Mouse (Mus musculus) testis, postnatal 10 days (tissue): ENCODE data around the gene Card11.

Experiments
- DNase-seq: peaks from one replicate; pipeline ENCODE4 v3.0.0; 2021; ENCODE audit warnings: low spot score

Gene Card11

GRCm38 (mm10) chr5:140918519-140918918 lies 81.9 kb downstream of the Card11 start:
- no peak for DNase-seq

GRCm38 (mm10) chr5:140917807-140918206 lies 82.6 kb downstream of the Card11 start:
- no peak for DNase-seq

DNA sequence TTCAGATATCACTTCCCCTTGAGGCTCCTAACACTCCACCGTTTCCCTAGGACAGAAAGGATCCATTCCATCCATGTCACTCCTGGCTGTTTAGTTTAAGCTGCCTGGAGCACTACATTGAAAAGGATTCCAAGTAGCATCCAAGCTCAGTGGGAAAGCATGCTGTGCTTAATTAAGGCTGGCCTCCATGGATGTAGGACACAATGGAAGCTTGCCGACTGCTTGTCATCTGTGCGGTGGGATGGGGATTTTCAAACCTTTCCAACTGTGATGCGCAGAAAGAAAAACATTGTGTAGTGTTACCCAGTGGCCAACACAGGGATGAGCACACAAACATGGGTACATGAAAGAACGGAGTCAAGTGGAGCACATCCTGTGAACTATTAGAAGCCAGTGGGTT lies 89.5 kb downstream of the Card11 start:
- DNase-seq: no peak

DNA sequence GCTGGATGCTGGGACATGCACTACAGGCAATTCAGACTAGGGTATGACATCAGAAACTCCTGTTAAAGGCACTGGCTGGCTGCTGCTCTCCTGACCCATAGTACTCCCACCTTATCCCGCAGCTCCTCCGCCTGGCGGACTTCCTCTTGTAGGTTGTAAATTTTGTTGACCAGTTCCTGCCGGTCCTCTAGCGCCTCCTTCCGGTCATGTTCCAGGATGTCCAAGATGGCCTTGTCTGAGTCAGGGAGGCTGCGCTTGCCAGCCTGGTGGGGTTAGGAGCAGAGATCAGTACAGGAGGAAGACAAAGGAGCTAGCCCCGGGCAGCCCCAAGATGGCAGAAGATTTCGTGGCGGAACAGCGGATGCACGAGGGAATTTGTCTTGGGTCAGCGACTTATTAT lies 99.5 kb downstream of the Card11 start:
- DNase-seq: peak; percentile 74

DNA sequence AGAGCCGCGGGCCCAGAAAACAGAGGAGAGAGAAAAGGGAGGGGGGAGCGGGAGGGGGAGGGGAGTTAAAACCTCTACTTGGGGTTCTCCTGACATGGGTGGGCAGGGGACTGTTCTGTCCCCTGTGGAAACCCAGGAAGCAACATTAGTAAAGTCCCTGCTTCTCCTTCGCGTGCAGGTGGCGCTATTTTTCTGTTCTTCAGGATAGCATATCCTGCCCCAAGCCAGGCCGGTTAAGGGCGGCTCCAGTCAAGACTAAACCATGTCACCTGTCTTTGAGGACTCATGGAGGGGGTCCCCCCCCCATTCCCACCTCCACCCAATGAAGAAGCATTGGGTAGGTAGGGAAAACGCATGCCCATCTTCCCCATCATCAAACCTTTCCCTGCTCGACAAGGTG lies 109.3 kb downstream of the Card11 start:
- DNase-seq: peak; percentile 51

GRCm38 (mm10) chr5:140890050-140890449 lies 110.3 kb downstream of the Card11 start:
- DNase-seq: peak; percentile 63

DNA sequence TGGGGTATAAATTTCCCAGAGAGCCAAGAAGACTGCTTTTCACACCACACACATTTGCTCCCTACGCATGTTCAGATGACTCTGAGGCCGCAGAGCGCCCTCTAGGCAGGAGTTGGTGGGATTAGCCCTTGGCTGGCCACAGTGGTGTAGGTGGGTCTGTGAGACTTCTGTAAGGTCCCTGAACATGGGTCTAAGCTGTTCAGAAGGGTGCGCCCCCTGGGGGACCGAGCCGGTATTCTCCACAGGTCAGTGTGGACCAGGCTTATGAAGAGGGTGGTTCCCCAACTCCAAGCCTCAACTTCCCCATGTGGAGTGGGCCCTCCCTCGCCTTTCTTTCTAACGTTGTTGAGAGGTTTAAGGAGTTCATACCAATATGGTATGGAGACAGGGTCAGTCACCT lies 110.8 kb downstream of the Card11 start:
- DNase-seq: peak; percentile 80

DNA sequence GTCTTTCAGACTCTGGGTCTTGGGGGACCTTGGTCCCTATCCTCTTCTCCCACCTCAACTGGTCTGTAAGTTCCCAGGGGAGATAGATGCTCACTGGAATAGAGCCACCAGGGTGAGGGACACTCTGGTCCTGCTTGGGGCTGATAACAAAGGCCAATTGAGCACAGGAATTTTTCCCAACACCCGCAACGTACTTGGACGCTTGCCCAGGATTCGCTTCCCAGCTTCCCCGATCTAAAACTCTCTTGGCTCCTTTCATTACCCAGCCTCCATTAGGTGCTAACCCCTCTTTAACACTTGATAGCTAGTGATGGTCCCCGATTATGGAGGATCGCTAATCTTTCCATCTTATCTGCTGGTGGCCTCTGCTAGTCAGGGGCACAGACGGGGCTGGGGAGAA lies 112.5 kb downstream of the Card11 start:
- peak; percentile 76 for DNase-seq

GRCm38 (mm10) chr5:140884966-140885365 lies 115.4 kb downstream of the Card11 start:
- no peak for DNase-seq

DNA sequence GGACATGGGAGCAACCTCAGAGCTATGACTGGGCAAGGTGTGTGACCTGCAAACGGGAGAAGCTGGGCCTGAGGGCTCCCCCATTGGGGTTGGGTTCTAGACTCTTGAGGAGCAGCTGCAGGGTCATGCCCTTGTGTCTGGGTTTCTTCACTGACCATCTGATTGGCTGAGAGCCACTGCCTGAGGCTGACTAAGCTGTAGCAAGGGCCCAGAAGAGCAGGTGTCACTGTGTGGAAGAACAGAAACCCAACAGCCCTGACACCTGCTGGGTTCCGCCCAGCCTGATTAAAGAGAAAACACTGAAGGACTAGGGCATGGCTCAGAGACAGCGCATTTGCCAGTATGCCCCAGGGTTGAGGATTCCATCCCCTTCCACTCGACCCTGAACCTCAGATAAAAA lies 118.0 kb downstream of the Card11 start:
- DNase-seq: no peak

- DNase-seq: no peak
Measured at GRCm38 (mm10) chr5:140880151-140880550, 120.2 kb downstream of the Card11 start.

- no peak for DNase-seq
Measured at GRCm38 (mm10) chr5:140878644-140879043, 121.7 kb downstream of the Card11 start.

- DNase-seq: no peak
Measured at GRCm38 (mm10) chr5:140873736-140874307, 126.6 kb downstream of the Card11 start.

- no peak for DNase-seq
Measured at GRCm38 (mm10) chr5:140873039-140873551, 127.3 kb downstream of the Card11 start.

GRCm38 (mm10) chr5:140872532-140873038 lies 127.8 kb downstream of the Card11 start:
- DNase-seq: no peak

DNA sequence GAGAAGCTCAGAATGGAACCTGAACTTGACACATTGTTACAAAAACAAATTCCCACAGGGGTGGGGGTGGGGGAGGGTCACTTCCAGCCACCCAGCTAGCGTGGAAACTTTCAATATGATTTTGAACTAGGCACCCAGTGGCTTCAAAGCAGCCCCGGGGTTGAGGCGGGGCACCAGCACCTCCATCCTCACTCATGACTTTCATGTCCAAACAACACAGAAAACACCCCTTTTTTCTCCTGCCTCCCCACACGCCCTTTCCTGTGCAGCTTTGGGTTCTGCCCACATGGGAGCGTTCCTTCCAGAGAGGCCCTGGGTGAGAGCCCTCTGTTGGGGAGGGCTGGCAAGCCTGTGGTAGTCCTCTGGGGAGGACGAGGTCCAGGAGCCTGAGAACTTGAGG lies 129.1 kb downstream of the Card11 start:
- DNase-seq: no peak

- DNase-seq: peak; percentile 68
Measured at GRCm38 (mm10) chr5:140869034-140869433, 131.3 kb downstream of the Card11 start.

DNA sequence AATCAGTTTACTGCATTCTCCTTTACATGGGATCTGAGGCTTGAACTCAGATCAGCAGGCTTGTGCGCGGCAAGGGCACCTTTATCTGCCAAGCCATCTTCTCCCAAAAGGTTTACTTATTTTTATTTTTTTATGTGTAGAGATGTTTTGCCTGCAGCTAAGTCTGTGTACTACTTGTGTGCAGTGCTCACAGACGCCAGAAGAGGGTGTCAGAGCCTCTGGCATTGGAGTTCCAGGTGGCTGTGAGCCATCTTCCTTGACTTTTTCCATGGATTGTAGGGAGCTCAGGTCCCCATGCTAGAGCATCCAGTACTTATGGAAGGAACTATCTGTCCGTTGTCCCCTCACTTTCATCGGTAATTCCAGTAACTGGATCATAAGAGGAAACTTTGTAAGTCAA lies 140.7 kb downstream of the Card11 start:
- DNase-seq: no peak

DNA sequence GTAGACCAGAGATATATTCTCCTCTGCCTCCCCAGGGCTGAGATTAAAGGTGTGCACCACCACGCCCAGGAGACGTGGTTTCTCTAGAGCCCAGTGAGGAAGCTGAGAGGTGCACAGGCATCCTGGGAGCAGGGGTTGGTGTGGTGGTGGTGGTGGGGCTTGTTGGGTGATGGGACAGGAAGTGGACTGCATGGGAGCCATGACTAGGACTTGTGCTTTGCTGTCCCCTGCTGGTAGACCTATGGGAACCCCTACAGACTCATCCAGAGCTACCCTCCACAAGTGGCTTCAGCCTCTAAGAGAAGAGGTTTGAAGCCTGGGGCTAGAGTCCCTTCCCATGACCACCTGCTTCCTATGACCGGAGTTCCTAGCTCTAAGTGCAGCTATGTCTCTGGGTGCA lies 142.0 kb downstream of the Card11 start:
- DNase-seq: no peak

- DNase-seq: no peak
Measured at GRCm38 (mm10) chr5:140857432-140858154, 142.8 kb downstream of the Card11 start.

GRCm38 (mm10) chr5:140855909-140856530 lies 144.4 kb downstream of the Card11 start:
- no peak for DNase-seq

DNA sequence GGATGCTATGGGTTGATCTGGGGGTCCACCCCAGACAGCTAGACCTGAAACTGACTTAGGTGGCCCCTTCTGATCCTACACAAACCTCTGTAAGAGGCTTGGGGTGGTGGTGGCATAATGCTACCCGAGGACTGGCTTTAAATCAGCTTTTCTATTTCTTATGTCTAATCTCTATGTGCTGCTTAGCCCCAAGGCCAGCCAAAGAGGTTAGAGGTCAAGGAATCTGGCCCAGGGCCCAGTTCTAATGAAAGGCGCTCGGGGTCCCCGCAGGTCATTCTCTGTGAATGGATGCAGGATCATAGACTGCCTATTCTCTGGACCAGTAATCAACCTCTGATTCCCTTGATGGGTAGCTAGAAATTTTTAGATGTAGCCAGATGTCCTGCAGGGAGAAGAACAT lies 145.7 kb downstream of the Card11 start:
- peak; percentile 69 for DNase-seq

- DNase-seq: no peak
Measured at GRCm38 (mm10) chr5:140853723-140854122, 146.7 kb downstream of the Card11 start.
